Mouse (Mus musculus) MEL (cell line): ENCODE results near the gene Uvssa.

ENCODE experiments used
- CHD2 ChIP-seq: IDR thresholded peaks from 2 replicates; pipeline ENCODE4 v1.6.1; 2011; ENCODE audit warnings: low read length, improper control_type of control experiment
- CTCF ChIP-seq, 3 experiments: IDR thresholded peaks in 2 of 3; conservative IDR thresholded peaks in 1 of 3; 2 replicates each; pipeline ENCODE4 v1.5.1; 2011 to 2012; ENCODE audit warnings: low read length in 3 of 3, low read depth in 2 of 3, mild to moderate bottlenecking in 2 of 3, improper control_type of control experiment in 1 of 3, inconsistent platforms in 1 of 3, mixed read lengths in 1 of 3, moderate library complexity in 1 of 3; ENCODE audit not compliant: control insufficient read depth in 1 of 3, insufficient read depth in 1 of 3, poor library complexity in 1 of 3, severe bottlenecking in 1 of 3
- E2F4 ChIP-seq: IDR thresholded peaks from 2 replicates; pipeline ENCODE4 v1.6.1; 2011; ENCODE audit warnings: low read depth, low read length, improper control_type of control experiment, borderline replicate concordance
- EP300 ChIP-seq, 2 experiments: IDR thresholded peaks; 2 replicates each; pipeline ENCODE4 v1.6.1; 2011; ENCODE audit warnings: improper control_type of control experiment in 2 of 2, low read length in 2 of 2, low read depth in 1 of 2, mild to moderate bottlenecking in 1 of 2
- HCFC1 ChIP-seq: IDR thresholded peaks from 2 replicates; pipeline ENCODE4 v1.6.1; 2012; ENCODE audit warnings: low read depth, mild to moderate bottlenecking, inconsistent platforms, low read length, improper control_type of control experiment, moderate library complexity
- MAFK ChIP-seq: IDR thresholded peaks from 2 replicates; pipeline ENCODE4 v1.6.1; 2011; ENCODE audit warnings: low read depth, mild to moderate bottlenecking, low read length, improper control_type of control experiment, borderline replicate concordance
- MAX ChIP-seq: IDR thresholded peaks from 2 replicates; pipeline ENCODE4 v1.6.1; 2011; ENCODE audit warnings: low read length, improper control_type of control experiment
- POLR2A ChIP-seq, 2 experiments: IDR thresholded peaks; 2 replicates each; pipeline ENCODE4 v1.6.1; 2011 to 2012; ENCODE audit warnings: low read length in 2 of 2, mild to moderate bottlenecking in 2 of 2, control low read depth in 1 of 2, improper control_type of control experiment in 1 of 2, low read depth in 1 of 2, moderate library complexity in 1 of 2; ENCODE audit not compliant: control insufficient read depth in 1 of 2, insufficient read depth in 1 of 2, poor library complexity in 1 of 2
- SMC3 ChIP-seq: IDR thresholded peaks from 2 replicates; pipeline ENCODE4 v1.6.1; 2011; ENCODE audit warnings: low read depth, low read length, improper control_type of control experiment
- TBP ChIP-seq: IDR thresholded peaks from 2 replicates; pipeline ENCODE4 v1.8.0; 2011; ENCODE audit warnings: low read depth, low read length, improper control_type of control experiment
- USF1 ChIP-seq: IDR thresholded peaks from 2 replicates; pipeline ENCODE4 v1.6.1; 2014; ENCODE audit warnings: low read depth, mild to moderate bottlenecking, inconsistent platforms, low read length, improper control_type of control experiment, moderate library complexity
- USF2 ChIP-seq, 2 experiments: IDR thresholded peaks; 2 replicates each; pipeline ENCODE4 v1.6.1; 2011 to 2012; ENCODE audit warnings: improper control_type of control experiment in 2 of 2, low read length in 2 of 2, borderline replicate concordance in 1 of 2, inconsistent platforms in 1 of 2, low read depth in 1 of 2, mild to moderate bottlenecking in 1 of 2; ENCODE audit not compliant: insufficient read depth in 1 of 2
- ZKSCAN1 ChIP-seq: IDR thresholded peaks from 2 replicates; pipeline ENCODE4 v1.6.1; 2012; ENCODE audit warnings: low read depth, mild to moderate bottlenecking, inconsistent platforms, low read length, improper control_type of control experiment, moderate library complexity
- ZNF384 ChIP-seq: IDR thresholded peaks from 2 replicates; pipeline ENCODE4 v1.6.1; 2012; ENCODE audit warnings: low read depth, mild to moderate bottlenecking, inconsistent platforms, low read length, improper control_type of control experiment

DNA sequence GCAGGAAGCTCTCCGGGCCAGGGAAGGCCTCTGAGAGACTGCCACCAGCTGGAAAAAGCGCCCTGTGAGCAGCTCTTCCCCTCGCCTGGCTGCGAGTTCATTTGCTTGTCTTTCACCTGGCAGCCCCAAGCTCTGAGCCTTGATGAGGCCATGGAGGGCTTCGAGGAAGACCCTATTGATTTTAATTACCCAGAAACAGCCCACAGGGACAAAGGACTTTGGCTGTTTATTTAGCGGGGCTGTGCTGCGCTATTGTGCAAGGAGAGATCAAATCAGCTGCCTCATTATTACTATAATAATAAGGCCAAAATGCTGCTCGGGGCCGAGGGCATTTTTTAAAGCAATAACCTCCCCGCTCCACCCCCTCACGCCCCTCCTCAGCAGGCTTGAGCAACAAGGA is 87.1 kb downstream of the Uvssa start:
- TF ChIP-seq CTCF (IDR thresholded peaks at IDR 0.05 in 2 of 3, conservative IDR thresholded peaks at IDR 0.05 in 1 of 3; ENCODE audit: control insufficient read depth in 1 of 3, insufficient read depth in 1 of 3, low read depth in 2 of 3, low read length in 3 of 3, poor library complexity in 1 of 3, severe bottlenecking in 1 of 3), result no peak
- no peak for TF ChIP-seq MAFK
- no peak for TF ChIP-seq EP300 (IDR thresholded peaks at IDR 0.05; ENCODE audit: low read depth in 1 of 2, low read length in 2 of 2)
- TF ChIP-seq POLR2A (IDR thresholded peaks at IDR 0.05; ENCODE audit: control insufficient read depth in 1 of 2, insufficient read depth in 1 of 2, low read depth in 1 of 2, low read length in 2 of 2, poor library complexity in 1 of 2), result no peak
- TF ChIP-seq USF1, result no peak
- TF ChIP-seq SMC3, result no peak
- no peak for TF ChIP-seq MAX
- TF ChIP-seq ZNF384, result no peak
- TF ChIP-seq USF2 (IDR thresholded peaks at IDR 0.05; ENCODE audit: borderline replicate concordance in 1 of 2, insufficient read depth in 1 of 2, low read depth in 1 of 2, low read length in 2 of 2), result no peak
- TF ChIP-seq TBP, result no peak
- no peak for TF ChIP-seq ZKSCAN1
- TF ChIP-seq E2F4, result no peak
- TF ChIP-seq HCFC1, result no peak
- no peak for TF ChIP-seq CHD2
